Mouse (Mus musculus) intestine, embryonic 16.5 days (tissue): ENCODE measurements around the gene Syne1. TPM values are rescaled to one million over a fixed set of nuclear protein-coding genes. Genes with fewer than 3 reads are reported as not detected.

ENCODE experiments used
- ATAC-seq: fragments of 200-750 bp; cut with Nextera tagmentation; 2 replicates; pipeline ENCODE4 v1.8.0; 2017; ENCODE audit warnings: moderate TSS enrichment, moderate library complexity
- H3K27ac ChIP-seq: fragments of 300-500 bp; sonication (generic); 2 replicates; pipeline ENCODE4 v1.5.1; 2014; ENCODE audit warnings: mild to moderate bottlenecking, low read length
- H3K27me3 ChIP-seq: fragments of 300-500 bp; sonication (generic); replicated peaks from 2 replicates; pipeline ENCODE4 v1.6.1; 2014; ENCODE audit warnings: low read length, control low read depth, mixed read lengths; ENCODE audit not compliant: control insufficient read depth, insufficient read depth
- H3K36me3 ChIP-seq: fragments of 300-500 bp; sonication (generic); 2 replicates; pipeline ENCODE4 v1.6.1; 2014; ENCODE audit warnings: low read length, control low read depth; ENCODE audit not compliant: control insufficient read depth, insufficient read depth
- H3K4me1 ChIP-seq: fragments of 300-500 bp; sonication (generic); 2 replicates; pipeline ENCODE4 v1.6.1; 2014; ENCODE audit warnings: low read length, control low read depth, mixed read lengths; ENCODE audit not compliant: control insufficient read depth, insufficient read depth
- H3K4me2 ChIP-seq: fragments of 300-500 bp; sonication (generic); 2 replicates; pipeline ENCODE4 v1.6.1; 2014; ENCODE audit warnings: low read depth, low read length, control low read depth
- H3K4me3 ChIP-seq: fragments of 300-500 bp; sonication (generic); 2 replicates; pipeline ENCODE4 v1.5.1; 2014; ENCODE audit warnings: mild to moderate bottlenecking, low read length
- H3K9ac ChIP-seq: fragments of 300-500 bp; sonication (generic); 2 replicates; pipeline ENCODE4 v1.6.1; 2014; ENCODE audit warnings: low read depth, low read length
- H3K9me3 ChIP-seq: fragments of 300-500 bp; sonication (generic); 2 replicates; pipeline ENCODE4 v1.6.1; 2016; ENCODE audit warnings: low read length, control low read depth; ENCODE audit not compliant: control insufficient read depth
- WGBS: fragments of 180-500 bp; shearing (Covaris S2); extraction: QIAGEN DNeasy Blood & Tissue Kit; methylation state at CpG from one replicate; pipeline ENCODE4 v1.1.7; 2014; 5-methylcytosine and 5-hydroxymethylcytosine counted together
- polyA plus RNA-seq: library from polyadenylated mRNA; unstranded; fragments of >200 nt; fragmentation: Nextera tagmentation; extraction: Ambion mirVana; gene quantifications from 2 replicates; pipeline ENCODE4 v1.2.1, GENCODE M21; 2015

The Syne1 gene
- polyA plus RNA-seq, 1 experiment from 2014 or later: 4.7 TPM

- Histone ChIP-seq H3K9me3 (no peaks in the 10 kb centered on the region), H3K27ac (no peak overlapping the region), H3K27me3 (no peaks in the 10 kb centered on the region), H3K9ac (no peak overlapping the region), H3K4me1 (no peaks in the 10 kb centered on the region; the same call in 1 of the 2 replicates), H3K4me2 (no peak overlapping the region), H3K4me3 (no peak overlapping the region), H3K36me3 (no peaks in the 10 kb centered on the region)
- no peak for ATAC-seq
- 34% methylated on average over 2 of the region's 2 CpGs for WGBS
Observed at GRCm38 (mm10) chr10:4972026-4972425, 579.3 kb downstream of the Syne1 start.

- Histone ChIP-seq H3K27me3 (no peaks in the 10 kb centered on the region), H3K4me2 (no peak overlapping the region), H3K4me3 (no peak overlapping the region), H3K27ac (no peak overlapping the region), H3K4me1 (no peaks in the 10 kb centered on the region; the same call in 1 of the 2 replicates), H3K36me3 (no peaks in the 10 kb centered on the region), H3K9ac (no peak overlapping the region), H3K9me3 (no peaks in the 10 kb centered on the region)
- no peak for ATAC-seq
Observed at GRCm38 (mm10) chr10:4971586-4971985, 579.7 kb downstream of the Syne1 start.

DNA sequence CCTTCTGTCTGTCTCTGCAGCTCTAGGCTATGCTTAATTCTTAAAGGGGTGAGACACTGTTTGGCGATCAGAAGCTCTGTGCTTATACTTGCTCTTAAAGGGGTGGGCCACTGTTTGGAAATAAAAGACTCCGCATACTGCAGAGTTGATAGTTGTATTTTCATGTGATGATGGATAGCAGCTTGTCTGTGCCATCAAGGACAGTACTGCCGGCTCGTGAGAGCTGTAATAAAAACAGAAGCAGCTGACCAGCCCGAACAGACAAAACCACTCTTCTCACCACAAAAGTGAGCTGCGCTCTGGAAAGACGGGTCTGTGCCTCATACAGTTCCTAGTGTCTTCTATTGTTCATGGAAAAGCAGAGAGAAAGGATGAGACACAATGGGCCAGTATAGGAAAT lies 580.1 kb downstream of the Syne1 start:
- Histone ChIP-seq H3K27me3 (no peaks in the 10 kb centered on the region), H3K4me1 (no peaks in the 10 kb centered on the region; the same call in 1 of the 2 replicates), H3K36me3 (no peaks in the 10 kb centered on the region), H3K9ac (no peak overlapping the region), H3K4me2 (no peak overlapping the region), H3K4me3 (no peak overlapping the region), H3K9me3 (no peaks in the 10 kb centered on the region), H3K27ac (no peak overlapping the region)
- no peak for ATAC-seq
- 50% methylated on average over 7 of the region's 7 CpGs for WGBS

Other genes with a start within 250 kb of the Syne1 start
- gene Myct1, start 42.3 kb upstream of the Syne1 start, polyA plus RNA-seq: 4.2 and 4.6 TPM in 2 replicates
- gene Vip, start 87.7 kb upstream of the Syne1 start, polyA plus RNA-seq: 20.9 and 22.8 TPM in 2 replicates